Comparison of ENCODE assay signal across 9 mouse cellular contexts in genomic region chr4:118260551-118261267, GRCm38 (mm10). TPM values are rescaled to one million over a fixed set of nuclear protein-coding genes. Genes with fewer than 3 reads are reported as not detected.
DNase-seq lines count a peak whose midpoint lies in the region; ATAC-seq lines count a peak whose summit lies in the region.
"Had no signal": no experiment of that assay in that cellular context is flagged by ENCODE, and none has a peak within 500 bp of the region (broad histone marks: within the 10 kb centered on the region; RNA-seq: fewer than 3 reads in every experiment).

No protein-coding gene starts in this region.

- peak overlapping the region; percentile 66 for H3K9ac ChIP-seq in forebrain, embryonic 16.5 days (replicated peaks; ENCODE audit: low read depth, low read length)
- H3K9ac ChIP-seq in hindbrain, embryonic 15.5 days: peak overlapping the region; percentile 50

- DNase-seq in cerebellum, adult 11-12 months: peak; percentile 56
- DNase-seq in left cerebral cortex, adult 11 months (ENCODE audit: low spot score): peak; percentile 51
- peak; percentile 65 for DNase-seq in lung, postnatal 14 days
- DNase-seq in right cerebral cortex, adult 2 months (ENCODE audit: low spot score in 2 of 2): peak; percentile 63

- H3K4me3 ChIP-seq in erythroblast, embryonic 14.5 days (replicated peaks): peak overlapping the region; percentile 52
- peak overlapping the region; percentile 56 for H3K4me3 ChIP-seq in forebrain, embryonic 16.5 days (replicated peaks; ENCODE audit: low read length)
- peak overlapping the region; percentile 45 for H3K4me3 ChIP-seq in hindbrain, embryonic 15.5 days

- H3K4me2 ChIP-seq in forebrain, embryonic 16.5 days (ENCODE audit: low read length): peak overlapping the region; percentile 77
- H3K4me2 ChIP-seq in hindbrain, embryonic 15.5 days: peak overlapping the region; percentile 83

- no peaks in the 10 kb centered on the region for H3K9me3 ChIP-seq in erythroblast, embryonic 14.5 days (ENCODE audit: control insufficient read depth, low read length)
- H3K9me3 ChIP-seq in forebrain, embryonic 16.5 days (ENCODE audit: control insufficient read depth, low read length): no peaks in the 10 kb centered on the region
- H3K9me3 ChIP-seq in hindbrain, embryonic 15.5 days: no peaks in the 10 kb centered on the region

- H3K27ac ChIP-seq in forebrain, embryonic 16.5 days (ENCODE audit: low read length): peak overlapping the region; percentile 73
- H3K27ac ChIP-seq in hindbrain, embryonic 15.5 days (replicated peaks): peak overlapping the region; percentile 81
- H3K27ac ChIP-seq: macrophage had no signal

- H3K27me3 ChIP-seq in erythroblast, embryonic 14.5 days (ENCODE audit: control insufficient read depth): peaks cover 4% of the 10 kb centered on the region; the same call in 1 of the 2 replicates
- H3K27me3 ChIP-seq in forebrain, embryonic 16.5 days (replicated peaks; ENCODE audit: control insufficient read depth, insufficient read depth, low read length): no peaks in the 10 kb centered on the region
- no peaks in the 10 kb centered on the region for H3K27me3 ChIP-seq in hindbrain, embryonic 15.5 days

- H3K36me3 ChIP-seq in erythroblast, embryonic 14.5 days (ENCODE audit: control insufficient read depth): peaks cover 5% of the 10 kb centered on the region; the same call in 1 of the 2 replicates
- H3K36me3 ChIP-seq in forebrain, embryonic 16.5 days (ENCODE audit: control insufficient read depth, insufficient read depth): no peaks in the 10 kb centered on the region
- H3K36me3 ChIP-seq in hindbrain, embryonic 15.5 days: no peaks in the 10 kb centered on the region

- peaks cover 9% of the 10 kb centered on the region for H3K4me1 ChIP-seq in erythroblast, embryonic 14.5 days (ENCODE audit: control insufficient read depth)
- H3K4me1 ChIP-seq in forebrain, embryonic 16.5 days (replicated peaks; ENCODE audit: control insufficient read depth, insufficient read depth, low read length): peaks cover 54% of the 10 kb centered on the region
- peaks cover 64% of the 10 kb centered on the region for H3K4me1 ChIP-seq in hindbrain, embryonic 15.5 days (replicated peaks)

- ATAC-seq in erythroblast, adult 5-6 weeks (replicated peaks; ENCODE audit: low FRiP score, poor library complexity, severe bottlenecking): no peak
- peak; percentile 56 for ATAC-seq in forebrain, embryonic 16.5 days
- peak; percentile 68 for ATAC-seq in hindbrain, embryonic 15.5 days (ENCODE audit: low FRiP score, low read depth)

- WGBS in forebrain, embryonic 16.5 days: under 1% methylated on average over 39 of the region's 39 CpGs
- under 1% methylated on average over 38 of the region's 39 CpGs for WGBS in hindbrain, embryonic 15.5 days

RNA-seq across cellular contexts. Expression of gene Ptprf, which starts 30.5 kb away (rescaled TPM):
- polyA plus RNA-seq in erythroblast, embryonic 14.5 days (2012): 0.01 and 0.02 TPM in 2 replicates
- not detected in 2 replicates for total RNA-seq in erythroblast, adult 5-6 weeks (2015; ENCODE audit: low replicate concordance)
- total RNA-seq in erythroblast, adult 5-6 weeks (2017; ENCODE audit: low replicate concordance): not detected in 2 replicates
- polyA plus RNA-seq in forebrain, embryonic 16.5 days (2015; fragmentation: Nextera tagmentation; extraction: Ambion mirVana): 77.0 and 81.6 TPM in 2 replicates
- 80.0 and 86.3 TPM in 2 replicates for polyA plus RNA-seq in hindbrain, embryonic 15.5 days (2015; fragmentation: Nextera tagmentation; extraction: Ambion mirVana)

Comparison
In these comparisons a context has a peak if more than half of its experiments do, and no peak if none do; other contexts are left out.
1. RNA of gene Ptprf, which starts 30.5 kb away (polyA plus RNA-seq): 80.0 to 86.3 TPM in hindbrain, embryonic 15.5 days and 77.0 to 81.6 TPM in forebrain, embryonic 16.5 days; 0.01 to 0.02 TPM in erythroblast, embryonic 14.5 days; every median in the first group is over 10 times any median in the second.
2. Peak in every context shown above with its lines, with median percentiles within 50 percentile points of each other: H3K4me3 ChIP-seq and DNase-seq.